Mouse (Mus musculus) ES-E14 (cell line): ENCODE measurements around the gene Slc39a9.

Experiments used
- CHD2 ChIP-seq: IDR thresholded peaks from 2 replicates; pipeline ENCODE4 v1.6.1; 2014; ENCODE audit warnings: mild to moderate bottlenecking, low read depth, low read length, inconsistent platforms
- HCFC1 ChIP-seq: IDR thresholded peaks from 2 replicates; pipeline ENCODE4 v1.6.1; 2012; ENCODE audit warnings: low read length, inconsistent platforms, borderline replicate concordance; ENCODE audit not compliant: insufficient read depth
- ZC3H11A ChIP-seq: IDR thresholded peaks from 2 replicates; pipeline ENCODE4 v1.6.1; 2012; ENCODE audit warnings: low read depth, mild to moderate bottlenecking, inconsistent platforms, low read length, borderline replicate concordance
- ZNF384 ChIP-seq: IDR thresholded peaks from 2 replicates; pipeline ENCODE4 v1.6.1; 2012; ENCODE audit warnings: low read depth, low read length, inconsistent platforms

DNA sequence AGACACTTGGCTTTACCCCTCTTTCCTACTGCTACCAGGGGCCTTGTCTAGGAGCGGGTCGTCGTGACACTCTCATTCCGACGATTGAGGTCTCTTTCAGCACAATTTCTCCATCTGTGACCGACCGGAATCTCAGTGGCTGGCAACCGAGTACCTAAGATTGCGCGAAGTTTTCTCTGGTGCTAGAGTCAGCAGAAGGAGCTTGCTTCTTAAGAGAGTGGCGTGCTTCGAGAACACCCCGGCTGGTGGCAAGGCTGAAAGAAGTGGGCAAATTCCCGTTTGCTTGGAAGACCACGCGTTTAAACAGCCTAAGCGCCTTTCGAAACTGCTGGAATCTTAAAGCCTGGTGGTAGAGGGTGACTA, 804 bp downstream of the Slc39a9 start:
- no peak for TF ChIP-seq ZC3H11A
- TF ChIP-seq ZNF384, result no peak
- TF ChIP-seq HCFC1, result no peak
- TF ChIP-seq CHD2, result no peak
